Mouse (Mus musculus) spleen, adult 12 weeks (tissue): ENCODE data around the gene Pola2.

Source experiments
- DNase-seq: peaks from one replicate; pipeline ENCODE4 v3.0.0; 2022; ENCODE audit warnings: low spot score

The Pola2 gene

DNA sequence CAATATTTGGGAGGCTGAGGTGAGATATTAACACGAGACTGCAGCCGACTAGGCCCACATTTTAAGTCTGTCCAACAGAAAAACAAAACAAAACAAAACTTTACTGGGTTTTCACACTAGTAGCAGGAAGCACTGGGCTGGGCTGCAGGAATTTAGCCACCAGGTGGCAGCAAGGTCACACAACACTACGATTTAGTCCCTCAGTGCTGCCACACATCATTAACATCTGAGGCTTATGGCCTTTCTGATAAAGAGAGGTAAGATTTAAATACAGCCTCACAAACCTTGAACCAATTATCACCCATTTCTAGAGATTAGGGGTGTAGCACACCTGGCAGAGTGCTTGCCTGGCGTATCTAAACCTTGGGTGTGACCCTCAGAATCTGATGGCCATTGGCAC is 1.3 kb upstream of the Pola2 start:
- DNase-seq: peak; percentile 77

DNA sequence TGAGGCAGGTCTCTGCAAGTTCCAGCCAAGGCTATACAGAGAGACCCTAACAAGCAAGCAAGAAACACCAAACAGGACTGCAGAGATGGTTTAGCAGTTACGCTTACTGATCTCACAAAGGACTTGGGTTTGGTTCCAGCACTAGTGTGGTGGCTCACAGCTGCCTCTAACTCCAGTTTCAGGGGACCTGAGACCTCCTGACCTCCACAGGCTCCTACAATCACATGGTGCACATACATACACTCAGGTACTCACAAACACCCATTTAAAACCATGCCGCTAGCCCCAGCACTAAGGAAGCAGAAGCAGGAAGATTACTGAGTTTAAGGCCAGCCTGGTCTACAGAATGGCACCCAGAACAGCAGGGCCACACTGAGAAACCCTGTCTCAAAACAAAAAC is 802 bp upstream of the Pola2 start:
- DNase-seq: no peak

DNA sequence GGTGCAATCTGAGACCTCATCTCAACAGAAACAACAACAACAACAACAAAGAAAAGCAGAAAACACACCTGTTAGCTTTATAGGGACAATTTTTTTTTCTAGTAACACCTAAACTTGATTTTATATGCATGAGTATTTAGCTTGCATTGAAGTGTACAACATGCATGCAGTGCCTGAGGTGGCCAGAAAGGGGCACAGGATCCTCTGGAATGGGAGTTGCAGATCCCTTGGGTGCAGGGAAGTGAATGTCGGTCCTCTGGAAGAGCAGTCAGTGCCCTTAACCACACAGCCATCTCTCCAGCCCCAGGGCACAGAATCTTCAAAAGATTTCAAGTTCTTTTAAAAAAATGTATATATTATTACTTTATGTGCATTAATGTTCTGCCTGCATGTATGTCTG is 1.4 kb downstream of the Pola2 start:
- DNase-seq: no peak

GRCm38 (mm10) chr19:5957371-5957770 is 6.6 kb downstream of the Pola2 start:
- DNase-seq: no peak

- DNase-seq: peak; percentile 67
Observed at GRCm38 (mm10) chr19:5956685-5957084, 7.3 kb downstream of the Pola2 start.

- DNase-seq: no peak
Observed at GRCm38 (mm10) chr19:5955704-5956670, 8.0 kb downstream of the Pola2 start.

- no peak for DNase-seq
Observed at GRCm38 (mm10) chr19:5954936-5955335, 9.1 kb downstream of the Pola2 start.

GRCm38 (mm10) chr19:5954031-5954710 is 9.8 kb downstream of the Pola2 start:
- no peak for DNase-seq

- DNase-seq: no peak
Observed at GRCm38 (mm10) chr19:5953201-5953770, 10.7 kb downstream of the Pola2 start.

DNA sequence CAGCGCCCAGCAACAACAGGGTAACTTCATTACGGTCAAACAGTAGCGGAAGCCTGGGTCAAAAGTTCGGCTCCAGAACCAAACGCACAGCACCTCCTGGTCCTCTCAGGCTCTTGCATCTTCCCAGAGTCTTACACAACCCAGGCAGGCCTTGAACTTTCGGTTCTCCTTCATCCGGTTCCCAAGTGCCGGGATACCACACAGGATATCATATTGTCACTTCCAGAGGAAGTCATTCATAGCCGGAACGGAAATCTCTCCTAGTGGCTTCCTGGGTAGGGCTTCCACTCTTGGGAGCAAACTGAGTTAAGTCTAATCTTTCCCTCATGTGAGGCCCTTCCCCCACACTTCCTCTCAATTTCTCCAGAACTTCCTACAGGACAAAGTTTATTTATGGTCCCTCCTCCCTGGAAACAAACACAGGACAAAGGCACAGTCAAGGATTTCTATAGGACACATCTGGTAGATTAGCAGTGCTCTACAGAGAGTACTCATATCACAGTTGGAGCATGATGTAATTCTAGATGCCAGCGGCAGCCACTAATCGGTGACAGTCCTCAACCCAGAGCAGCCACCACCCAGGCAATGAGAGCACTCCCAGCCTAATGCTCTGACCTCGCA is 11.8 kb downstream of the Pola2 start:
- no peak for DNase-seq

DNA sequence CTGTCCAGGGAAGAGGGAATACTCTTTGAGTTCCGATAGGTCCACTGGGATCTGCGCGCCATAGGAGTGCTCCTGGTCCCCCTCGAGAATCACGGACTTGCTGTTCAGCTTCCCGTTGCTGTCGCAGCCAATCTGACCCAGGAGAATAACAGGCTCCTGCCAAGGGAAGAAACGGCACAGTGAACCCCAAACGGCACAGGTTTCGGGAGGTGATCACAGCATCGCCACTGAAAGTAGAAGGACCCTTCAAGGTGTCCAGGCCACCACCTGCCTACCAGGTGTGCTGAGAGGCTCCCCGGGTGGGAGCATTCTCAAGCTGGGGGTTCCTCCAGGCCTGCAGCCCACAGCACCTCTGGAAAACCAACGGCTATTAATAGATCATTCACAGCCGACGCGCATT is 12.4 kb downstream of the Pola2 start:
- no peak for DNase-seq

DNA sequence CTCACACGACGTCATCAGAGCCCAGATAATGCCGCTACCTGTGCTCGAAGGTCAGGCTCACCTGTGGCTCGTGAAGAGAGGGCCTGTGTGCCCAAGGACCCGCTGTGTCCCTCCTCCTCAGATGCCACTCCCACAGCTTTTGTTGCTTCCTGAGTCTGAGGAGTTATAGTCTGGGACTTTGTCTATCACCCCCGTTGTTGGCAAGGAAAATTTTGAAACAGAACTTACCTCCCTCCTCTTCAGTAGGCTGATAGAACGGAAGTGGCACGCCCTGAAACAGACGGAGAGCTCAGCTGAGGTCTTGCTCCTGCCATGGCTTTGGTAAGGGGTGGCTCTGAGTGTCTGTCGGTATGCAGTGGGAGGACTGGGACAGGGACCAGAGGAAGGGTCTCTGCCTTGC is 13.8 kb downstream of the Pola2 start:
- no peak for DNase-seq

GRCm38 (mm10) chr19:5945891-5946290 is 18.1 kb downstream of the Pola2 start:
- no peak for DNase-seq

DNA sequence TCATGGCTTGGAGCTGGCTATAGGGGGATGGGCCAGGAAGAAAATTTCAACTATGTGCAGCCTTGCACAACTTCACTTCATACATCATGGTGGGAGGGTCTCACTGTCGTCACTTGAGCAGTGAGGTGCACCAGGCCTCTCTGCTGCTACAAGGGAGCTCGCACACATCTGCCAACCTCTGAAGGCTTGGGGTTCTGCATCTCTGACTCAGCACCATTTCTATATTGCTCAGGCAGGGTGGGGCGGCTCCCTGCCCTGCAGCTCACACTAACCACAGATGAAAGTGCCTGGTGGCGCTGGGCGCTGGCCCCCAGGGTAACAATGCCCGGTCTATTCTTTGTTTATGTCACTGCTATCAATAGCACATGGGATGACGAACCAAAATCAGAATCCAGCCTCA is 19.0 kb downstream of the Pola2 start:
- no peak for DNase-seq

- no peak for DNase-seq
Observed at GRCm38 (mm10) chr19:5944145-5944544, 19.9 kb downstream of the Pola2 start.

DNA sequence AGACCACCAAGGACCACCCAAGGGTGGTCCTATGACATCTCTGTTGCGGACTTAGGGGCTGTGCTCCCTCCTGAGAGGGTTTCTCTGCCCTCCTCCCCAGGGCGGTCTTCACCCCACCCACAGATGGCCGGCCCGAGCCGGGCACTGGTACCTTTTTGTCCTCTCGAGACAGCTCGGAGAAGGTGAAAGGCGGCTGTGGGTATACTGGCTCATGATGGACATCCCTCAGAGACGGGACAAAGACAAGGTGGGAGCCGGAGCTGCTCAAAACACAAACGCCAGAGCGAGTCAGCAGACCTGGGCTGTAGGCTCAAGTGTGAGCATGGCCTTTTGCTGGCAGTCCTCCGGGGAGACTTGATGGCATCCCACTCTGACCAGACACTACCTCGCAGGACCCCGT is 20.6 kb downstream of the Pola2 start:
- no peak for DNase-seq

DNA sequence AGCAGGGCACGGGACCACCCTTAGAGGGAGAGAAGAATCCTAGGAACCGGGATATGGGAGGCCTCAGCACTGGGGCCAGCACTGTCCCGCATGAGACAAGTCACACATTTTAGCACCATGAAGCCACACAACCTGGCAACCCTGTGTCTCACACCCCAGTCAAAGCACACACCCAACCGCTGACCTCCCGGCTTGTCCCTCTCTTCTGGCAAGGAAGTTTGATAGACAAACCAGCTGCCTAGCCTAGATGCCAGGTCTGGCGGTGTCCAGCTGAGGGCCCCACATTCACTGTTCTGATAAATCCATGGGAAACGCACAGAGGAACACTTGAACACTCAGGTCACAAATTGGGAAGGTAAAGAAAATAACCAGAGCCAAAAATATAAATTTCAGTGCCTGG is 21.4 kb downstream of the Pola2 start:
- no peak for DNase-seq

GRCm38 (mm10) chr19:5940656-5941055 is 23.3 kb downstream of the Pola2 start:
- no peak for DNase-seq

DNA sequence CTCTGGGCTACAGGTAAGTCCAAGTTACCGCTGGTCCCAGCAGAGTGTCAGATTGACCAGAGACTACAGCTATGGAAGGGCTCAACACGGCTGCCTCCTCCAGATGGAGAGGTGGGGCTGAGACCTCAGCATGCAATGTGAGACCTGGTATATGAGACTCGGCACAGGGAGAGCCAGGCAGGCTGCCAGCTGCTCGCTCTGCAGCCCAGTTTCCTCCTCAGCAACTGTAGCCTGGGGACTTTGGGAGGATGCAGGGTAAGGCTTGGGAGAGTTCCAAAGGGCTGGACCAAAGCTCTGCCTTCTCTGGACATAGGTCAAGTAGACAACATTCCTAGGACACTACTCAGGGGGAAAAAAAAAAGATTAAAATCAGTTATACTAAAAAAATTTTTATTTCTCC is 23.8 kb downstream of the Pola2 start:
- no peak for DNase-seq

GRCm38 (mm10) chr19:5939715-5940114 is 24.3 kb downstream of the Pola2 start:
- DNase-seq: no peak

- DNase-seq: no peak
Observed at GRCm38 (mm10) chr19:5938516-5938915, 25.5 kb downstream of the Pola2 start.

GRCm38 (mm10) chr19:5937836-5938406 is 26.1 kb downstream of the Pola2 start:
- peak; percentile 38 for DNase-seq
